Mouse (Mus musculus) macrophage (primary cell): ENCODE data around the gene Aldoart2. TPM values are rescaled to one million over a fixed set of nuclear protein-coding genes. Genes with fewer than 3 reads are reported as not detected.
A peak's percentile ranks its signal among the peaks of the same experiment; 100 is the strongest.
"Not testable (repeated sequence)": the region's sequence is repeated elsewhere in the genome, so short reads cannot be mapped to it uniquely, and the experiment has no call there.

Experiments
- H3K27ac ChIP-seq: fragments of 350-480 bp; formaldehyde crosslinking; 2 replicates; pipeline ENCODE4 v1.9.0; 2021
- H3K36me3 ChIP-seq: fragments of 350-480 bp; formaldehyde crosslinking; 2 replicates; pipeline ENCODE4 v1.9.0; 2021; ENCODE audit errors: inconsistent target
- H3K4me3 ChIP-seq: fragments of 350-480 bp; formaldehyde crosslinking; 2 replicates; pipeline ENCODE4 v1.9.0; 2021; ENCODE audit errors: inconsistent target
- H3K79me2 ChIP-seq: fragments of 350-480 bp; formaldehyde crosslinking; 2 replicates; pipeline ENCODE4 v1.9.0; 2021; ENCODE audit errors: inconsistent target
- WGBS: methylation state at CpG from one replicate; pipeline ENCODE4 v1.1.7; 2026; ENCODE audit warnings: inconsistent platforms; ENCODE audit not compliant: missing documents; 5-methylcytosine and 5-hydroxymethylcytosine counted together
- polyA plus RNA-seq: library from polyadenylated mRNA; stranded (reverse); fragments of 250-400 nt; gene quantifications from 3 replicates; pipeline ENCODE4 v1.2.4, GENCODE M21; 2018; ENCODE audit warnings: inconsistent platforms
- total RNA-seq, 78 experiments: library from RNA; depleted of rRNA; stranded (reverse); fragments of 250-400 nt; gene quantifications; 1 replicate in 9 of 78; 2 replicates in 24 of 78; 3 replicates in 43 of 78; 4 replicates in 2 of 78; pipeline ENCODE4 v1.2.4; 2018; ENCODE audit warnings: inconsistent platforms in 56 of 78

The Aldoart2 gene
- not detected for total RNA-seq (2018; cell fraction: chromatin; rRNA removed)
- not detected for total RNA-seq (2018; cell fraction: cytosol; rRNA removed)
- not detected for total RNA-seq (2018; cell fraction: nucleus; rRNA removed)
- polyA plus RNA-seq, result not detected in 3 replicates

- H3K36me3 ChIP-seq, result no peaks in the 10 kb centered on the region
- H3K27ac ChIP-seq, result no peak within 1 kb of the TSS
- no peaks in the 10 kb centered on the region for H3K79me2 ChIP-seq
- no peak within 1 kb of the TSS for H3K4me3 ChIP-seq
- WGBS, result 97% methylated on average over 19 of the region's 19 CpGs
Observed at GRCm38 (mm10) chr12:55565206-55565605, at the start of gene Aldoart2. Gene Aldoart2 (plus strand): TSS chr12:55565239.

DNA sequence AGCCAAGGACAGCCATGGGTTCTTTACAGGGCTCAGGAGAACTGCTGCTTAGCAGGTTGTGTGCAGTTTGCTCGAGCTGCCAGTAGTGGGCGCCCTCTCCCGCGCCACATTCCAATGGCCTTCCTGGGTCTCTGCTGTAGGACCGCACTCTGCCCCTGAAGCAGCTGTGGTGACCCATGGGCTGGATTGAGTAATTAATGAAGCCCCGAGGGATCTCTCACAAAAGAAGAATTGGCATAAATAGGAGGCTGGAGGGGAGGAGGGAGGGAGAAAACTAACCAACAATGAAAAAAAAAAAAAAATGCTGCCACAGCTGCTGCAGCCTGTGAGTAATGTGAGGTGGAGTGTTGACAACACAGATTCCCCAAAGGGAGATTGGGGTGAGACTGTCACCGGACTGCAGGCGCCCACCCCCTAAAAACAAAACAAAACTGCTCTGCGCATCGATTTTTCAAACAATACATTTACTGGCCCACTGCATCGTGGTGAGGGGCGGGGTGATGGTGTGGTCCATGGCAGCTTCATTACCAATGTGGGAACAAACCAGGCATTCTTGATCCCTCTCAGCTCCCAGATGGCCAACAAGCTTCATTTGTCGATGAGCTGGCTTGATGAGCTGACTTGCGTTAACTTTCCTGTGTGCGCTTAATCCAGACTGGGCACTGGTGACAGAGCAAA lies 46.8 kb upstream of the Aldoart2 start:
- Histone ChIP-seq H3K27ac (no peak overlapping the region), H3K79me2 (no peaks in the 10 kb centered on the region), H3K36me3 (no peaks in the 10 kb centered on the region), H3K4me3 (no peak overlapping the region)
- 60% methylated on average over 14 of the region's 15 CpGs for WGBS

GRCm38 (mm10) chr12:55526983-55527752 lies 37.9 kb upstream of the Aldoart2 start:
- no peak overlapping the region for H3K27ac ChIP-seq
- no peaks in the 10 kb centered on the region for H3K36me3 ChIP-seq
- WGBS, result 75% methylated on average over 15 of the region's 15 CpGs
- no peaks in the 10 kb centered on the region for H3K79me2 ChIP-seq
- H3K4me3 ChIP-seq, result no peak overlapping the region

- Histone ChIP-seq H3K36me3 (no peaks in the 10 kb centered on the region), H3K79me2 (no peaks in the 10 kb centered on the region), H3K27ac (no peak overlapping the region), H3K4me3 (no peak overlapping the region)
- 16% methylated on average over 14 of the region's 14 CpGs for WGBS
Observed at GRCm38 (mm10) chr12:55536537-55537135, 28.4 kb upstream of the Aldoart2 start.

DNA sequence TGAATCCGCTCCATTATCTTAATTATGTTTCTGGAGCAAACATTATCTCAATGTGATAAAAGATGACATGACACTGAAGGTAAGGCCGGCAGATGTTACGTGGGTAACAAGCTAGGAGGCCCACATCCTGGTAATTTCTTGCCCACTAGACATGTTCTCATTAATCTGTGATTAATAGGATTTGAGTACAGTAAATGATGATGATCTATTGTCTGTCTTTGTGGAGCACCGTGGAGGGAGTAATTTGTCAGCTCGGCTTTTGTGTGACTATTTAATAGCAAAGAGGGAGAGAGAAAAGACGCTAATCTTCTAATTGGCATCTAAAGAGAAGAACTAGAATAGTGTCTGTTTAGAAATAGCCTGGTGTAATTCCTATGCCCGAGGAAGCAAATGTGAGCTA lies 27.3 kb upstream of the Aldoart2 start:
- 90% methylated on average over 7 of the region's 7 CpGs for WGBS

GRCm38 (mm10) chr12:55538328-55538971 lies 26.6 kb upstream of the Aldoart2 start:
- no peak overlapping the region for H3K4me3 ChIP-seq
- H3K79me2 ChIP-seq, result no peaks in the 10 kb centered on the region
- 83% methylated on average over 1 of the region's 1 CpGs for WGBS
- no peaks in the 10 kb centered on the region for H3K36me3 ChIP-seq
- H3K27ac ChIP-seq, result no peak overlapping the region

More for the DNA sequence above, 27.3 kb upstream of the Aldoart2 start:
- Histone ChIP-seq H3K36me3 (no peaks in the 10 kb centered on the region), H3K4me3 (no peak overlapping the region), H3K27ac (no peak overlapping the region), H3K79me2 (no peaks in the 10 kb centered on the region)

GRCm38 (mm10) chr12:55539157-55539556 lies 25.9 kb upstream of the Aldoart2 start:
- WGBS, result 76% methylated on average over 8 of the region's 8 CpGs
- Histone ChIP-seq H3K27ac (no peak overlapping the region), H3K79me2 (no peaks in the 10 kb centered on the region), H3K4me3 (no peak overlapping the region), H3K36me3 (no peaks in the 10 kb centered on the region)

- H3K79me2 ChIP-seq, H3K4me3 ChIP-seq, H3K27ac ChIP-seq, H3K36me3 ChIP-seq: not testable (repeated sequence)
- WGBS, result 92% methylated on average over 6 of the region's 6 CpGs
Observed at GRCm38 (mm10) chr12:55554901-55555300, 10.1 kb upstream of the Aldoart2 start.

- Histone ChIP-seq H3K27ac (no peak overlapping the region), H3K4me3 (no peak overlapping the region), H3K79me2 (no peaks in the 10 kb centered on the region), H3K36me3 (no peaks in the 10 kb centered on the region)
- 87% methylated on average over 6 of the region's 6 CpGs for WGBS
Observed at GRCm38 (mm10) chr12:55557866-55558265, 7.2 kb upstream of the Aldoart2 start.

DNA sequence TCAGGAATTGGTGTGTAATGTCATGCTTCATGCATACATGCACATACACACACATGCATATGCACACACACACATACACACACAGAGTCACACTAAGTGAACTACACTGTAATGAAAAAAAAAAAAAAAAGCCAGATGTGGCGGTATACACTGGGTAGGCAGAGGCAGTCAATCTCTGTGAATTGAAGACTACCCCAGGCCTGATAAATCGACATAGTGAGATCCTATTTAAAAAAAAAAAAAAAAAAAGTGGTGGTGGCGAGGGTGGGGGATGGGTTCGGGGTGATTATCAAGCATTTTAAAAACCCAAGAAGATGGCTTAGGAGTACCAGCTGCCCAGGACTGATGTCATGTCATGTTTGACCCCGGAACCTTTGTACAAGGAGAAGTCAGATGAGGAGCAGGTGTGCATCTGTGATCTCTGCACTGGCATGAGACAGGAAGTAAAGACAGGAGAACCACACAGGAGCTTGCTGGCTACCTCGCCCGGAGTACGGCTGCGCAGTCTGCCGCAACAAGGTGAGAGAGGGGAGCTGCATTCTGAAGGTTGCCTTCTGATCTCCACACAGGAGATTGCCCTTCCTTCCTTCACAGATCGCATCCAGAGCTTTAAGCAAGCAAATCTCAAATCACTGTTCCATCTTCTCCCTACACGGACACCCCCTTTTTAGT lies 5.7 kb upstream of the Aldoart2 start:
- 86% methylated on average over 11 of the region's 12 CpGs for WGBS
- no peaks in the 10 kb centered on the region for H3K36me3 ChIP-seq
- H3K79me2 ChIP-seq, result no peaks in the 10 kb centered on the region
- H3K4me3 ChIP-seq, result no peak overlapping the region
- H3K27ac ChIP-seq, result no peak overlapping the region

DNA sequence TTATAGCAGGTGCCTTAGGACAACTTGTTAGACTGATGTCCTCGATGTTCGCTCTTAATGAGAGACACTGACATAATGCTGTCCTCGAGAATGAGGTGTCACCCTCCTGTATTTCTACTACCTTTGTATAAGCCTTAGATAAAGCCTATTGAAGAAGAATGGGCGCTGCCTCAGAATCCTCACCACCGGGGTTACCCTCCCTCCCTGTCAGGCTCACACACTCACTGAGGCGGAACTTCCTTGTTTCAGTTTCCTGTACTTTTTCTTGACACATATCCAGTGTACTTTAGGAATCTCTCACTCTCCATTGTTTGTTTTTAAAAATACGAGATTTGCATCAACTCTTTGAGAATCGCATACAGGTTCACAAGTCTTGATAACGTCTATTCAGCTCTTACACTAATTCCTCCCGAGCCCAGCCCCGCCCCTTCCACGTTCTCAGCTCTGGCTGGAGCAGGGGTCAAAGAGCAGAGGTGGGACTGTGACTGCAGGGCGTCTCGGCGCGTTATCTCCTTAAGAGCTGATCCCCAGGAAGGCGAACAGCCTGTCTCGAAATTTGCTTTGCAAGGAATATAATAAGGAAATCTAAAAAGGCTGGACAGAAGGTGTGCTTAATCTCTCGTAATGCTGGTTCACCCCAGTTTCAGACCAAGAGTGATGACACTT lies 4.9 kb upstream of the Aldoart2 start:
- Histone ChIP-seq H3K36me3 (no peaks in the 10 kb centered on the region), H3K27ac (no peak overlapping the region), H3K79me2 (no peaks in the 10 kb centered on the region), H3K4me3 (peak overlapping the region; percentile 40)
- WGBS, result 14% methylated on average over 19 of the region's 19 CpGs

DNA sequence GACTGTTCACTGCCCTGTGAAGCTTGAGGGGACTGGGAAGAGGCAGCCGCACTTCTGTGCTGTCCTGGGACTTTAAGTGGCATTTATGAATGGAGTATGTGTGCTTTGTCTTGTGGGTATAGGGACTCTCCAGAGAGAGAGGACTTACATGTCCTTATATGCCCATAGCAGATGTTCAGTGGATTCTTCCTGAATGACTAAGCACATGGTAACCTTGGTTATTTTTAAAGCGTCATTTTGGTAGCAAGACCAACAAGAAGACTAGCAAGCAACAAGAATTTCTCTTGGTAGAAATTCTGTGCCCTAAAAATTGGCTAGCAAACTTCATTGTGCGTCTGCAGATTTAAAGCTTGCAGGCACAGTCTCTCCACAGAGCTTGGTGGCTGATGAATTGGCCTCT lies 1.3 kb upstream of the Aldoart2 start:
- WGBS, result 84% methylated on average over 3 of the region's 3 CpGs
- Histone ChIP-seq H3K27ac (no peak overlapping the region), H3K79me2 (no peaks in the 10 kb centered on the region), H3K36me3 (no peaks in the 10 kb centered on the region), H3K4me3 (no peak overlapping the region)

GRCm38 (mm10) chr12:55564187-55564963 lies 664 bp upstream of the Aldoart2 start:
- Histone ChIP-seq H3K36me3 (no peaks in the 10 kb centered on the region), H3K27ac (no peak overlapping the region), H3K4me3 (no peak overlapping the region), H3K79me2 (no peaks in the 10 kb centered on the region)
- WGBS, result 87% methylated on average over 9 of the region's 9 CpGs
